Mouse (Mus musculus) 3T3-L1 (cell line): ENCODE results near the gene Gata5.

Experiments used
- DNase-seq: peaks from one replicate; pipeline ENCODE4 v3.0.0-alpha.2; 2015; ENCODE audit warnings: low read depth, low spot score

The Gata5 gene

GRCm38 (mm10) chr2:180307680-180308079 is 26.8 kb downstream of the Gata5 start:
- DNase-seq, result peak; percentile 21

GRCm38 (mm10) chr2:180306423-180307168 is 27.9 kb downstream of the Gata5 start:
- no peak for DNase-seq

- no peak for DNase-seq
These were observed 28.5 kb downstream of the Gata5 start for GRCm38 (mm10) chr2:180306009-180306408.

GRCm38 (mm10) chr2:180305490-180305889 is 29.0 kb downstream of the Gata5 start:
- peak; percentile 28 for DNase-seq

GRCm38 (mm10) chr2:180304554-180304953 is 29.9 kb downstream of the Gata5 start:
- DNase-seq, result peak; percentile 15

GRCm38 (mm10) chr2:180303468-180303867 is 31.0 kb downstream of the Gata5 start:
- DNase-seq, result no peak

GRCm38 (mm10) chr2:180302201-180302600 is 32.3 kb downstream of the Gata5 start:
- no peak for DNase-seq

GRCm38 (mm10) chr2:180300771-180301170 is 33.7 kb downstream of the Gata5 start:
- DNase-seq, result no peak

- peak; percentile 44 for DNase-seq
These were observed 34.2 kb downstream of the Gata5 start for GRCm38 (mm10) chr2:180300252-180300651.

- no peak for DNase-seq
These were observed 41.6 kb downstream of the Gata5 start for GRCm38 (mm10) chr2:180292906-180293305.

GRCm38 (mm10) chr2:180292026-180292425 is 42.5 kb downstream of the Gata5 start:
- no peak for DNase-seq

- DNase-seq, result no peak
These were observed 42.9 kb downstream of the Gata5 start for GRCm38 (mm10) chr2:180291566-180291965.

GRCm38 (mm10) chr2:180290503-180290902 is 44.0 kb downstream of the Gata5 start:
- DNase-seq, result no peak

- no peak for DNase-seq
These were observed 44.9 kb downstream of the Gata5 start, which contains the start of gene Rbbp8nl for GRCm38 (mm10) chr2:180289440-180290108. Gene Rbbp8nl (minus strand): TSS chr2:180289879.

- no peak for DNase-seq
These were observed 45.5 kb downstream of the Gata5 start for GRCm38 (mm10) chr2:180288966-180289365.

- no peak for DNase-seq
These were observed 55.2 kb downstream of the Gata5 start for GRCm38 (mm10) chr2:180279321-180279720.

GRCm38 (mm10) chr2:180277773-180278320 is 56.7 kb downstream of the Gata5 start:
- DNase-seq, result no peak

GRCm38 (mm10) chr2:180276851-180277259 is 57.6 kb downstream of the Gata5 start:
- DNase-seq, result no peak

GRCm38 (mm10) chr2:180276385-180276784 is 58.1 kb downstream of the Gata5 start:
- no peak for DNase-seq

- DNase-seq, result peak; percentile 90
These were observed 58.7 kb downstream of the Gata5 start for GRCm38 (mm10) chr2:180275836-180276235.
